Mouse (Mus musculus): ENCODE measurements around the gene Tmem221.

- TF ChIP-seq CTCF (IDR thresholded peaks at IDR 0.05; ENCODE audit: control insufficient read depth, insufficient read depth, insufficient replicate concordance, low read depth, low read length) (no peak), POLR2A (IDR thresholded peaks at IDR 0.05; ENCODE audit: control insufficient read depth, low read depth, low read length) (no peak)
Observed at GRCm38 (mm10) chr8:71504349-71504748, 54.3 kb downstream of the Tmem221 start.
